Mouse (Mus musculus) brain, embryonic 14.5 days (tissue): ENCODE data around the gene Trex1.

Experiments
- CTCF ChIP-seq: fragments of 200-500 bp; IDR thresholded peaks from 2 replicates; pipeline ENCODE4 v1.5.1; 2012; ENCODE audit warnings: inconsistent platforms, mild to moderate bottlenecking, moderate library complexity, borderline replicate concordance; ENCODE audit not compliant: insufficient read depth, insufficient read length; ENCODE audit errors: extremely low read depth
- POLR2A ChIP-seq: fragments of 200-500 bp; IDR thresholded peaks from 2 replicates; pipeline ENCODE4 v1.6.1; 2012; ENCODE audit warnings: mild to moderate bottlenecking, inconsistent platforms, borderline replicate concordance; ENCODE audit not compliant: poor library complexity, insufficient read depth, insufficient read length, severe bottlenecking; ENCODE audit errors: extremely low read depth

GRCm38 (mm10) chr9:109015397-109015796 lies 44.1 kb downstream of the Trex1 start:
- TF ChIP-seq CTCF (no peak), POLR2A (no peak)
